Mouse (Mus musculus) common myeloid progenitor, adult 5-6 weeks (primary cell): Measurements from ENCODE around the gene Map2k5. TPM values are rescaled to one million over a fixed set of nuclear protein-coding genes. Genes with fewer than 3 reads are reported as not detected.

Experiments
- ATAC-seq: replicated peaks from 2 replicates; pipeline ENCODE4 v1.8.0; 2016; ENCODE audit warnings: low read depth, mild to moderate bottlenecking, moderate TSS enrichment, inconsistent platforms; ENCODE audit not compliant: poor library complexity, severe bottlenecking
- total RNA-seq: library from RNA; stranded (forward); fragments of 200-1000, 187-1606 nt; gene quantifications from 2 replicates; pipeline ENCODE4 v1.2.3, GENCODE M21; 2017

Gene Map2k5
- 19.2 and 20.7 TPM in 2 replicates for total RNA-seq

DNA sequence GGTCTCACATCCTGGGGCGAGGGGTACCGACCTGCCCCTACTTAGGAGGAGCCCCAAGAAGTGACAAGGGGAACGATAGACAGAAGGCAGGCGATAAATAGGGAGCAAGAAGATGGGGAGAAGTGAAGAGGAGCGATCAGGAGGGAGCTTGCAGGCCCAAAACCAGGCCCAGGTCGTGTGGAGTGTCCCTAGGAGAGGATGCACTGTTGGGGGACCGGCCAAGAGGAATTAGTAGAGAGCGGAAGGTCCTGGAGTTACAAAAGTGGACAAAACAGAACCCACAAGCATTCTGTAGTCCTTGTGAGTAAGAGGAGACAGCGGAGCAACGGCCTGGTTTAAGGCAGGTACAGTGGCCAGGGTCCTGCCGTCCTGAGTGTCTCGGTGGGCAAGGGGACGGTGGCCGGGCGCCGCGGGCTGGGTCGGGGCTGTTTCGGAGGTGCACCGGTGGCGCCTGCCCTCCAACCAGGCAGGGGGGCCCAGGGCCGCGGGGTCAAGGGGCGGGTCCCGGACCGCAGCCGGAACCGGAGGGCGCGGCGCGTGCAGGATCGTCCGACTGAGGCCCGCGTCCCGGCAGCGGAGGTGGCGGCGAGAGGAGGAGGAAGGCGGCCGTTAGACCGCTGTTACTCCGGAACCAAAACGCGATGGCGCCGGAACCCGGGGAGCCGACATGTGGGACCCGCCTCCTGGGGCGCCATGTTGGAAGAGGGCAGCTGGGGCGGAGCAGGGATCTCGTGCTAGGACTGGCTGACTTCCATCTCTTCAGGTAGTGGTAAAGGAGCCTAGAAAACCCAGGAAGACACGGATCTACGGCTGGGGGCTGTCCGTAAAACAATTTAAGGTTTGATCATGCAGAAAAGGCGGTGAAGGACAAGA, at the start of gene Map2k5:
TSS of gene Map2k5 (minus strand) at position 633 of the 873 bp plus-strand sequence.
- peak; percentile 94 for ATAC-seq

DNA sequence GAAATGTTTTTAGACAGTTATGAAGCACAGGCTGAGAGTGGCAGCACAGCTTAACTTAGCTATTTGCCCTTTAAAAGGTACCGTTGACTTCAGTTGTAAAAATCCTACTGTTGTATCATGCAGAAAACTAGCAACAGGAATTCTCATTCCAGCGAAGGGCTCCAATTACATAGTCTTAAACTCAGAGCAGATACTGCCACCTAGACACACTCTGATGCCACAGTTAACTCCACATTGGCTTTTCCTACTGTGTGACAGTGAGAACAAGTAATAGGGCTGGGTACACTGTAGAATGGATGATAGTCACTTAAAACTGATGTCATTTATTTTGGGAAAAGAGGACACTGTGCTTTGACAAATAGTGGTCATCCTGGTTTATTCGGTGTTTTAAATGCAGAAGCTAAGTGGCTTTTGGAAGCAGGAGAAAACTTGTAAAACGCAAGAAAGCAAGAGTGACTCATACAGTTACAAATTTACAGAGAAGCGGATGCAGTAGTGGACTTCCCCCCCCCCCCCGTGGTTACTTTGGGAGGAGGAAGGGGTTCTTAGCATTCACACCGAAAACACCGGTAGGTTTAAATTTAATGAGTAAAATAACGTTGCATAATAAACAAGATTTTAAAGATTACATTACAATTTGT, 43.5 kb upstream of the Map2k5 start:
- no peak for ATAC-seq

DNA sequence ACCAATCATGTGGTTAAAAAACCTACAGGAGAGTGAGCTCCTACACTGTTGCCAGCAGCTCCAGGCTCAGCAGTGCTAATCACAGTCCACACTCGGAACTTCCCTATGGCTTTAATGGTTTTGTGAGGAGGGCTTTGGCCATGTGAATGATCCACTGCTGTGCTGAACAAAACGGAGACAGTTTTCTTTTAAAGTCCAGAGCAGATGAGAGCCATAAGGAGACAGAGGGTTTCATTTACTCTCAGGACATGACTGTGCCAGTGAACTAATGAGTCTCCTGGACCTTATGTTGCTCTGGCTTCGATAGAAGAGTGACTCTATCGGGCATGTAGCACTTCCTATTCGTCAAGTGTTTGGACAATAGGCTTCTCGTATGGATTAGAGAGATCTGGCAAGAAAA, 42.7 kb upstream of the Map2k5 start:
- ATAC-seq: no peak

DNA sequence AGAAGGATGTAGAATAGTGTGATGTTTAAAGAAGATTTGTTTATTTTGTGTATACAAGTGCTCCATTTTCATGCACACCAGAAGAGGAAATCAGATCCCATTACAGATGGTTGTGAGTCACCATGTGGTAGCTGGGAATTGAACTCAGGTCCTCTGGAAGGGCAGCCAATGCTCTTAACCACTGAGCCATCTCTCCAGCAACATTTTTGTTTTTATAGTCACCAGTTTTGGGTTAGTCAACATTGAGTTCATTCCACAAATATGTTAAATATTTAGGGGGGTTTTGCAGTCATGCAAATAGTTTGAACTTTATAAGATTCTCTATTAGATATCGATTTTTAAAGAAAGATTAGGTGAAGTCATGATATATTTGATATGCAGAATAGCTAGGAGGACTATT, 22.5 kb upstream of the Map2k5 start:
- ATAC-seq: no peak

DNA sequence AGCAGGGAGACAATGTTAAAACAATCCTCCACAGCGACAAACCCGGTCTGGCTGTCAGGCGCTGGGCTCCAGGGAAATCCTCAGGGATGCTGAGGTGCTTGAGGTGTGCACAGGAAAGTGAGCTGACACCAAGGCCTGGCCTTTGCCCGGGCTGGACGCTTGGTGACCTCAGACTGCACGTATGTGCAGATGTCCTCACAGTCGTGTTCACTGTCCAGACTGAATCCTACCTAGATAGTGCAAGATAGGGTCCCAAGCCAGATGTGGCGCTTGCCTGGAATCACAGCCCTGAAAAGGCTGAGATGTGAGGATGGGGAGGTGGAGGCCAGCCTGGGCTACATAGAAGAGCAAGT, 21.7 kb upstream of the Map2k5 start:
- ATAC-seq: peak; percentile 37; the same call in 1 of the 2 replicates

DNA sequence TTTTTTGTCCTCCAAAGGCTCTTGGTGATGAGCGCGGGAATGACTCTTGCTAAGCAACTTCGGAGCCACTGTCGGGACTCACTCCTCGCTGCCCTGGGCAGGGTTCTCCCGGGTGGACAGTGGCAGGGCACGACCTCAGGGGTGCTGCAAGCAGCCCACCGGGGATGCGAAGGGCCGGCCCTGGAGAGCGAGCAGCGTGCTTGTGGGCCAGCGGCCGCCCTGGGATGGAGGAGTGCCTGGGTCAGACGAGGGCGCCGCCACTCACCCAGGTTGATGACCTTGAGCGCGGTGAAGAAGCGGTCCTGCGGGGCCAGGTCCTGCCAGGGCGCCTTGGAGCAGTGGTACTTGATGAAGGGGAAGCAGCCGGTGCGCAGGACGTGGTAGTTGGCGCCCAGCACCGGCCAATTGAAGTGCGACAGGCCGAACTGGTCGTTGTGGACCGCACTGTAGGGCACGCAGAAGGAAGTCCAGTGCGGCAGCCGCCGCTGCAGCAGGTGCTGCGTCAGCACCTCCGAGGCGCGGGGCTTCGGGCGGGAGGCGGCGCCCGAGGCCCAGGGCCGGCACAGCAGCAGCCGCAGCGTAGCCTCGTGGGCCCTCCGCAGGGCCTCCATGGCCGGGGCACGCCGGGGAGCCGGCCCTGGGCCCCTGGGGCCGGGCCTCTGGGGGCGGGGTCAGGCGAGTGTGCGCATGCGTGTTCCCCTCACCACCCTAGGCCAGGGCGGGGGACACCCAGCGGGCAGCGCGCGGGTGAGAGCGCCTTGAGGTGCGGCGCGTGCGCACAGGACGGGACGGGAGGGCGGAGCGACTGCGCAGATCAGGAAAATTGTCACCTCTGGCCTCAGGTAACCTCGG, 21.1 kb upstream of the Map2k5 start, which contains the start of gene 2300009A05Rik:
TSS of gene 2300009A05Rik (minus strand) at position 636 of the 852 bp plus-strand sequence.
- ATAC-seq: peak; percentile 98

DNA sequence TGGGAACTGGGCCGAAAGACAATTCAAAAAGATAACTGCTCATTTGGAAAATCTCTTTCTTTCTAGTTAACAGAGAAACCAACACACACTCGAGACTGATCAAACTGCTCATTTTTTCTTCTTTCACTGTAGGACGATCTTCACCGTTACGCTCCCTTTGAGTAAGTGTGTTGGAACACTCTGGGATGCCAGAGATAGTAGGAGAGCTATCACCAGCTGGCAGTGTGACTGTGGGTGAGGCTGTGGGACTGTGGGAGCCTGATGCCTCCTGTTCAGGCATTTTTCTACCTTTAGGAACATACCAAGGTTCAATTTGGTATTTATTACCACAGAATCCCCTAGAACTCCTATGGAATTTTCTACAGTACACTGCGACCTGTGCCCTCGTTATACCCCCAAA, 17.9 kb upstream of the Map2k5 start:
- no peak for ATAC-seq

DNA sequence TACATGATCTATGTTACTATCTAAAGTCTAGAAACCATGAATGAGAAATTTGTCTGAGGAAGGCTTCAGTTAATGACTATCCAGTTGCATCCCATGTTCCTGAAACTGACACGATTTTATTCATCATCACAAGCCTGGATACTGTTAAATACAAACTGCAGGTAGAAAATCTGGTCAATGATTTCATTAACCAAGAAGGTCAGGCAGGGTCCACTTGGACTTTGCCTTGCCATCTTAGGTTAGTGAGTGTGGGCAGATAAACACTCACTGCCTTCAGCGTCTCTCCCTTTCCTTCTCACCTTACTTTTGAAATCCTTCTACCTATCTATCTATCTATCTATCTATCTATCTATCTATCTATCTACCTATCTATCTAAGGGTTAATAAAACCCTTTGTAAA, 13.6 kb upstream of the Map2k5 start:
- ATAC-seq: no peak

DNA sequence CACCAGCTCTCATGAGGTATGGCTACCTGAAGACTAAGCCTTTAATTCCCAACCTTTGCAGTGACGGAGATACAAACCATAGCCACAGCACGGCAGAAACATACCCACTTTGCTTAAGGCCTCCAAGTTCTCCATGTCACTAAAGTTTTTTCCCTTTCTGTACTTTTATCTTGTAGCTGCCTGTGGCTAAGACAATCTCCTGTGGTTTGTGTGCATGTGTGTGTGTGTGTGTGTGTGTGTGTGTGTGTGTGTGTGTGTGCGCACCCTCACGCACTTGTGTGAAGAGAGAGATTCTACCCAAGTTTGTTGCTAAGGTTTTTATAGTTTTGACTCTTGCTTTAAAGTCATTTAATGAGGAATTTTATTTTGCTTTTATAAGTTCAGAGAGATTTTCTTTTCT, 5.1 kb upstream of the Map2k5 start:
- no peak for ATAC-seq

DNA sequence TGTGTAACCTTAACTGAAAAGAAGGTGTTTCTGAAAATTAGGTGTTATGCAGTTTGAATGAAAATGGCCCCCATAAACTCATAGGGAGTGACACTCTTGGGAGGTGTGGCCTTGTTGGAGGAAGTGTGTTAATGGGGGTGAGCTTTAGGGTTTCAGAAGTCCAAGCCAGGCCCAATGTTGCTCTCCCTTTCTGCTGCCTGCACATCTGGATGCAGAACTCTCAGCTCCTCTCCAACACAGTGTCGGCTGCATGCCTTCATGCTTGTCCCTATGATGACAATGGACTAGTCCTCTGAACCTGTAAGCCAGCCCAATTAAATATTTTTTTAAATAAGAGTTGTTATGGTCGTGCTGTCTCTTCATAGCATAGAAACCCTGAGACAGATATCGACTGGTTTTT, 2.6 kb upstream of the Map2k5 start:
- ATAC-seq: no peak

DNA sequence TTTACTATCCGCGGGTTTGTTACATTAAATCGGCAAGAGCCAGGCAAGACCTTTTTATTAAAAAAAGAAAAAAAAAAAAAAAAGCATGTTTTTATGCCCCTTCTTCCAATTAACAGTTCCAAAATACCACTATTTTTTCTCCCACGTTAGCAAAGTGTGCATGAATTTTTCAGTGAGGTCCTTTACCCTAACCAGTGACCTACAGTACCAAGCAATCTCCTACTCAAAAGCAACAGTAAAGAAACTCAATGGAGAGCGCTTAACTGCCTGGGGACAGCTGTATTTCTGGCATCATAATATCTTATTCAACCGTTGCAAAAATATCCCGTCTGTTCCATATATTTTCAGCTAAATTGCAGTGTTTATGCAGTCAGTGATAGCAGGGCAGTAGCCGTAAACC, 472 bp upstream of the Map2k5 start:
- ATAC-seq: no peak

DNA sequence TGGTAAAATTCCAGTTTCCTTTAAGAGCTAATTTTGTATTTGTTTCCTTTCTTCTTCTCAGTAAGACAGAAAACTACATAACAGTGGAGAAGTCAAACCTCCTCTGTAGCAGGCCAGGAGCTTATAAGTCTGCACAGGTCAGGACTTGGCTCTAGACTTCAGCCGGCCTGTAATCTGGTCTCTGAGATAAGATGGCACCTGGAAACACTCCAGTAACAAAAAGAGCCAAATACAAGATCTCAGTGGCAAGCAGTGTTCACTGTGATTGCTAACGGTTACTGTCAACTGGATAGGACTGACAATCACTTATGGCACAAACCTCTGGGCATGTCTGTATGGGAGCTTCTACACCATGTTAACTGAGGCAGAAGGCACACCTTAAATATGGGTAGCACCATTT, 4.4 kb downstream of the Map2k5 start:
- no peak for ATAC-seq

DNA sequence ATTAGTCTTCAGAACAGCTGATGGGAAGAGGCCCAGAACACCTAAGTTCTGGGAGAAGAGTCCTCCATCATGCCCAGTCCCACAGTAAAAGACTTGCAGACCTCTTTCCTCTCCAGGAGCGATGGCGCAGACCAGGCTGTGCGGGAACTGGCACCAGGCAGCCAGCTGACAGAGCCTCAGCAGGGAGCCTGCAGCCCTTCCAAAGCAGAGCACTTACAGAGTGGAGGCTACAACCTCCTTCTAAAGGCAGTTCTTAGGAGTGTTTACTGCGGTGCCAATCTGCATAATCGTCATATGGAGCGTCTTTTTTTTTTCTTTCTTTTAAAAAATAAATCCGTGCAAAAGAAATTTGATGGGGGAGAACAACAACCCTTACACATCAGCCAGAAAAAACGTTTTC, 5.2 kb downstream of the Map2k5 start:
- ATAC-seq: no peak

DNA sequence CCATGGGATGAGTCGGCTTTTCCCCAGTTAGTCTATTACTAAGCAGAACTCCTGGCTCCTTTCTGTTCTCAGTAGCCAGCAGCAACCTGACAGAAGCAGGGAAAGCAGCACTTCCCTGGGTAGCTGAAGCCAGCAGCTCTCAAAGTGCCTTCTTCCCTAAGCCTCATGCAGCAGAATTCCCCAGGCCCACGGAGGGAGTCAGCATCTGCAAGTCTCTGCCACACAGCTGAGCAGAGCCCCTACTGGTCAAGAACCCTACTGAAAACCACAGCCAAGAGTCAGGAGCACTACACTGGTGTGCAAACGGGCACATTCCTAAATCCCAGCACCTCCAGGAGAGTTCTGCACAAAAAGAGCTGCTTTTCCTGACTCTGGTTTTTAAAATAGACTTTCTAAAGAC, 17.3 kb downstream of the Map2k5 start:
- ATAC-seq: no peak

DNA sequence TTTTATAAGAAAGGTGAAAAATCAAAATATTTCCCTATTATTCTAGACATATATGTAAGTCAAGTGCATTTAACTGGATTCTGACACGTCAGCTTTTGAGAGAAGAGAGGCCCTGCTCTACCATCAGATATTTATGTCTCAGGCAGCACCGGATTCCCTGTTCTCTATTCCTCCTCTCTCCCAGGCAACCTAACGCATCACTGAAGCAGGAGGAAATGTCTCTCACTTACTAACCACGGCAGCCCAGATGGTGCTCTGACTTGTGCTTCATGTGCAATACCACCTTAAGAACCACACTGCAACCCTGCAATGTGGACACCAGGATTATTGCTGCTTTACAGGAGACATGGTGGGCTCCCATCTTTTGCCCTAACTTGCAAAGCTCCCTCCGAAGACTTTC, 18.7 kb downstream of the Map2k5 start:
- no peak for ATAC-seq

DNA sequence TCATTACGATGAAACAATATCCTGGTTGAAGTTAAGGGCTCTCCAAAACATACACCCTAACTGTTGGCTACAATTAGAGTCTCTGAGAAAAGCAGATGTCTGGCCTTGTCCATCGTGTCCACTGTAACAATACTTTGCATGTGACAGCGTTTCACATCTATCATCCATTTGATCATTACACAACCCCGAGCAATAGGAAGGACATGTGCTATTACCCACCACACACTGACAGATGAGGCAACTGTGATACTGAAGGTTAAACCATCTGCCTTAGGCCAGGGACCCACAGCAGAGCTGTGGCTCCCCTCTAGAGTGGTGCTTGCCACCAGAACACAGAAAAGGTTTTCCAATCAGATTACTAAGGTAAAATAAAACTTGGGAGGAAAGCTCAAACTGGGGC, 21.0 kb downstream of the Map2k5 start:
- no peak for ATAC-seq

DNA sequence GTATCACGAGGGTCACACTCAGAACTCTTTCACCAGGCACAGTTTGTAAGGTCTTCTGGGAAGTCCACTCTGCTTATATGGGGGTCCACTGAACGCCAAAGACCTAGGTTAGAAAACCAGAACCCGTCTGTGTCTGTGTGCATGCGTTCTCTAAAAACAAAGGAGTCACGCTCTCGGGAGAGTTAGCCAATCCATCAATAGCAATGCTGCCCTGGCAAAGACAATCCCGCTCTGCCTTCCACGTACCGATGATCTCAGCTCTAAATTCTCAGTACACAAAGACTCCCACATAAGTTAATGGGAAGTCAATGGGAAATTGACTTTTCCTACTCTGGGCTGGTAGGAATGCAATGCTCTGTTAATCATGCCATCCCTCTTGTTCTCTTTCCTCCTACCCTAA, 21.4 kb downstream of the Map2k5 start:
- no peak for ATAC-seq

DNA sequence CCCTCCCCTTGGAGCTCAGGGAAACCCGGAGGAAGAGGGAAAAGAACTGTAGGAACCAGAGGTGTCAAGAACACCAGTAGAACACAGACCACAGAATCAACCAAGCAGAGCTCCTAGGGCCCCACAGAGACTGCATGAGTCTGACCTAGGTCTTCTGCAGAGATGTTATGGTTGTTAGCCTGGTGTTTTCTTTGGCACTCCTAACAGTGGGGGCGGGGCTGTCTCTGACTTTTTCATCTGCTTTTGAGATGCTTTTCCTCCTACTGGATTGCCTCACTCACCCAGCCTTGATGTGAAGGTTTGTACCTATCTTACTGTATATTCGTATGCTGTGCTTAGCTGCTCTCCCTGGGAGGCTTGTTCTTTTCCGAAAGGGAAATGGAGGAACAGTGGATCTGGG, 23.5 kb downstream of the Map2k5 start:
- no peak for ATAC-seq

DNA sequence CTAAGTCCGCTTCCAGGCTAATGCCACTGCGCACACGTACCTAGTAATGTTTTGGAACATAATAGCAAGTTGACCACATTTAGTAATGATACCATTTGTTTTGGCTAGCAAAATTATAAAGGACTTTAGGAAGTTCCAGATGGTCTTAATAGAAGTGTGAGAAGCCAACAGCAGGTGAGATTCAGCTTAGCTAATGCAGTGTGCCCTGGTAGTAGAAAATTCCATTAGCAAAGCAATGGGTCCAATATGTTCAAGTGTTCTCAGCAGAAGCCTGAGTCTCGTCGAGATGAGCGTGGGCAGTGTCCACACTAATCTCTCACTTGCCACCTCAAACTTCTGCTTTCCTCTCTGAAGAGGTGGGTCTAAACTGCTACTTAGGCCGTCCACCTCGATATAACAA, 27.7 kb downstream of the Map2k5 start:
- no peak for ATAC-seq

DNA sequence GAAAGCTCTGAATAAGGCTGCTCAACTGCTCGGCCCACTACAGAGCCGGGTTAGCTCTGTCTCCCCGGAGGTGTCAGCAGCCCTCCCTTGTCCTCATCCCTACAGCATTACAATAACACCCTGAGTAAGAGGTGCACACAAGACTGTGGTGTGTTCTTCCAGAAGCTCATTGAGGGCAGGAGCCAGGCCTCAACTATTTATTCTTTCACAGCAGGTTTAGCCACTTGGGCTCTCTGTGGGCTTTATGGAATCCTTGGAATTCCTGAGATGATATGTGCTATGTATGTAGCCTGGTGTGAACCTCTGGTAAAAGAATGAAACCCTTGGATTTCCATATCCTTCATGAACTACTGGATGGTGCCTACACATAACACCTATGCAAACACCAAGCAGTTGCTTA, 28.5 kb downstream of the Map2k5 start:
- no peak for ATAC-seq

DNA sequence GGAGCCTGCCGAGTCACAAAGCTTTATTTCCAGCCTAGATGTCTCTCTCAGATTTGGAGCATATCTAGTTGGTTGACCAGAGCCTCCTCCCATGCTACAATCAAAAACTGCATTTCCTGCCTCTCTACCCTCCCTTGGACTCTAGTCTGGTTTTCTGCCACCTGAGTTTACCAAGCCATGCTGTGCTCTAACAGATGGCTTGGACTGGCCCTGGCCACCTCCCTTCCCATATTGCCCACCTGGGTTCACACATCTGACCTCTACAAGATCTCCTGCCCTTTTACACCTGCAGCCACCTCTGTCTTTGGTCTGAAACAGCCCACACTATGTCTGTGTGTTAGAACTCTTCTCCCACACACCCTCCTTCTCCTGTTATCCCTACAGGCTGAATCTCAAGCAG, 29.6 kb downstream of the Map2k5 start:
- ATAC-seq: no peak
